Mouse (Mus musculus) lung, adult 2 months (tissue): ENCODE measurements at regions not wholly inside any gene's neighbourhood (a gene's known extent, or its start where the extent isn't known, plus 50 kb on each side); places are given as distances from the start of the nearest gene placed in this dataset.

Source experiments
- DNase-seq: peaks from one replicate; pipeline ENCODE4 v3.0.0; 2022
- H3K4me1 ChIP-seq: fragments of 200-500 bp; 2 replicates; pipeline ENCODE4 v1.6.1; 2011; ENCODE audit warnings: low read length; ENCODE audit not compliant: control insufficient read depth, insufficient read depth
- H3K4me3 ChIP-seq: fragments of 200-500 bp; replicated peaks from 2 replicates; pipeline ENCODE3; 2011; ENCODE audit warnings: low read depth, mild to moderate bottlenecking, control low read depth, low read length; ENCODE audit errors: extremely low read depth
- CTCF ChIP-seq: fragments of 200-500 bp; IDR thresholded peaks from 2 replicates; pipeline ENCODE4 v1.5.1; 2011; ENCODE audit warnings: mild to moderate bottlenecking, low read length, control low read depth; ENCODE audit not compliant: insufficient read depth
- POLR2A ChIP-seq: fragments of 200-500 bp; IDR thresholded peaks from 2 replicates; pipeline ENCODE4 v1.6.1; 2011; ENCODE audit warnings: low read depth, mild to moderate bottlenecking, control low read depth, low read length, borderline replicate concordance; ENCODE audit errors: extremely low read depth
- WGBS: fragments of 180-500 bp; shearing (Covaris S2); methylation state at CpG from one replicate; pipeline ENCODE4 v1.1.7; 2018; 5-methylcytosine and 5-hydroxymethylcytosine counted together

DNA sequence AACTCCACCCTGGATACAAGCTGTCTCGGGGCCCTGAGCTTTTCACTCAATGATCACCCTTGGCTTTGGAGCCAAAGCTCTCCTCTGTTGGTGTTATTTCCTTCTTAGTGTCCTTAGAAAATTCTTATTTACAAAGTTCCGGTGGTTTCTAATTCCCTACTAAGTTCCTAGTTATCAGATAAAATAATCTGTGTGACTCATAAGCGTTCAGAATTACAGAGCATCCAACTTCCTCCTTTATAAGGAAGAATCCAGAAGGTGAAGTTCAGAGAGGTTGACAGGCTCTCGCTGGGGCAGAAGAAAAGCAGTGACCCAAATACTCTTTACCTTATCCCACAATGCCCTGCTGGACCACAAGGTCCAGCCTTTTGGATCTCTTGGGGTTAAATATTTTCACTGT is 135.7 kb upstream of the Krr1 start:
- TF ChIP-seq CTCF (no peak), POLR2A (no peak)
- WGBS = 44% methylated on average over 4 of the region's 4 CpGs

DNA sequence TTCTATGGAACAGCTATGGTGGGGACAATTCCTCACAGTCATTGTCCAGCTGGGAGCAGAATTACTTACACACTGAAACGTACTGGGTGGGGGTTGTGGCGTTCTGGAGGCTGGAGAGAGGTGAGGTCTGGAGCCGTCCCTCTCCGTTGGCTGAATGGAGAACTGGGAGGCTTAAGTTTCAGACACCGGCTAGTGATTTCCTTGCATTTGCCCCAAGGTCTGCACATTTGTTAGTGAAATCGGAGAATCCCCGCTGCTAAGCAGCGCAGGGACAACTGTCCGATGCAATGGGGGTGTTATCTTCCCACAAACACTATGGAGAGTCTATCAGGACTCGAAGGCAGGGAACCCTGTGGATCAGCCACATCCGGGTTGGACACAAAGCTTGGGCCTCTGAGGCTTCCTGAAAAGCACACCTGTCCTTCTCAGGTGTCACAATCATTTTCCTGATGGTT is 130.1 kb upstream of the Krr1 start:
- WGBS = 82% methylated on average over 11 of the region's 11 CpGs
- TF ChIP-seq POLR2A = no peak
- no peak for TF ChIP-seq CTCF
- no peaks in the 10 kb centered on the region for H3K4me1 ChIP-seq
- DNase-seq = no peak
- H3K4me3 ChIP-seq = no peak overlapping the region

More for the DNA sequence above, 135.7 kb upstream of the Krr1 start:
- DNase-seq = no peak
- Histone ChIP-seq H3K4me1 (peaks cover 3% of the 10 kb centered on the region), H3K4me3 (no peak overlapping the region)

- Histone ChIP-seq H3K4me1 (no peaks in the 10 kb centered on the region), H3K4me3 (no peak overlapping the region)
- no peak for TF ChIP-seq CTCF
- no peak for TF ChIP-seq POLR2A
- no peak for DNase-seq
- WGBS = 54% methylated on average over 7 of the region's 7 CpGs
Observed at GRCm38 (mm10) chr10:111842896-111843295, 129.6 kb upstream of the Krr1 start.

GRCm38 (mm10) chr10:111843301-111843700 is 129.2 kb upstream of the Krr1 start:
- no peak overlapping the region for H3K4me3 ChIP-seq
- H3K4me1 ChIP-seq = no peaks in the 10 kb centered on the region
- 76% methylated on average over 9 of the region's 9 CpGs for WGBS
- DNase-seq = no peak
- TF ChIP-seq POLR2A (no peak), CTCF (no peak)

DNA sequence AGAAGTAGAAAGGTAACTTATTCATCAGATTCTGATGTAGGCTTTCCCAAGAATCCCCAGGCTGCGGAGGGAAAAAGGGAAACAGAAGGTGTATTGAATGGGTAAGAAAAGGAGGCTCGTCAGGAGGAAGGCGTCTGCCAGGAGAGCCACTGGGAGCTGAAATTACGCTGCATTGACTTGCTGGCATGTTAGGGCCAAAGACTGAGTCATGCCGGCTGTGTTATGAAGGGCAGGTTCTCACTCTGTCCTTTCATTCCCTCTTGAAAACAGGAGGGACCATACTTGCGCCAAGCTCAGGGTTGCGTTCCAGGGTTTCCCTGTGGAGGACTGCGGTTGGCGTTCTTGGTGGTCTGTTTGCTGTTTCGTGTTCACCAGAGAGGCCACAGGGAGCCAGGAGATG is 128.3 kb upstream of the Krr1 start:
- H3K4me3 ChIP-seq = no peak overlapping the region
- H3K4me1 ChIP-seq = no peaks in the 10 kb centered on the region
- DNase-seq = no peak
- TF ChIP-seq POLR2A = no peak
- TF ChIP-seq CTCF = no peak
- WGBS = 91% methylated on average over 10 of the region's 10 CpGs

- H3K4me1 ChIP-seq = no peaks in the 10 kb centered on the region
- WGBS = 98% methylated on average over 2 of the region's 2 CpGs
- H3K4me3 ChIP-seq = no peak overlapping the region
- TF ChIP-seq POLR2A (no peak), CTCF (no peak)
- DNase-seq = no peak
Observed at GRCm38 (mm10) chr10:111845946-111846345, 126.5 kb upstream of the Krr1 start.

DNA sequence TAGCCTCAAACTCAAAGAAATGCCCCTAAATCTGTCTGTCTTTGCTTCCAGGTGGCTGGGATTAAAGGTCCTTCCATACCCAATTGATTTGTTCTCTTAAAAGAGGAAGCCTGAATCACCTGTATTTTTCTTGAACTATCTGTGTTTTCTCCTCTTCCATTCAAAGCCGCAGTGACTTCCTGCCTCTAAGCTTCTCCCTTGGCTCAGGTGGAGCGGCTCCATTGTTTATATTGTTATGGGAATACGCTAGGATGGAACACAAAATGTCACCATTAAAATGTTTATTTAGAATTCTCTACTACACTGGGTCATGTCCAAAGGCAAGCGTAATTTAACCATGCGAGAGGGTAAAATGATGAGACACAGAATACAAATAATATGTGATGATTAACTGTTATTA is 118.2 kb upstream of the Krr1 start:
- Histone ChIP-seq H3K4me1 (0 out of 2 replicates have a peak, but pooled peaks cover 3% of the 10 kb centered on the region), H3K4me3 (no peak overlapping the region)
- TF ChIP-seq POLR2A = no peak
- no peak for TF ChIP-seq CTCF
- 59% methylated on average over 5 of the region's 5 CpGs for WGBS
- no peak for DNase-seq

- Histone ChIP-seq H3K4me1 (0 out of 2 replicates have a peak, but pooled peaks cover 3% of the 10 kb centered on the region), H3K4me3 (no peak overlapping the region)
- no peak for TF ChIP-seq CTCF
- TF ChIP-seq POLR2A = no peak
- no peak for DNase-seq
- 88% methylated on average over 18 of the region's 18 CpGs for whole genome bisulfite sequencing
Observed at GRCm38 (mm10) chr10:111855496-111855895, 117.0 kb upstream of the Krr1 start.

GRCm38 (mm10) chr10:111858403-111858802 is 114.1 kb upstream of the Krr1 start:
- DNase-seq = no peak
- no peak for TF ChIP-seq CTCF
- TF ChIP-seq POLR2A = no peak
- H3K4me1 ChIP-seq = 0 out of 2 replicates have a peak, but pooled peaks cover 3% of the 10 kb centered on the region
- WGBS = 51% methylated on average over 6 of the region's 6 CpGs
- no peak overlapping the region for H3K4me3 ChIP-seq

DNA sequence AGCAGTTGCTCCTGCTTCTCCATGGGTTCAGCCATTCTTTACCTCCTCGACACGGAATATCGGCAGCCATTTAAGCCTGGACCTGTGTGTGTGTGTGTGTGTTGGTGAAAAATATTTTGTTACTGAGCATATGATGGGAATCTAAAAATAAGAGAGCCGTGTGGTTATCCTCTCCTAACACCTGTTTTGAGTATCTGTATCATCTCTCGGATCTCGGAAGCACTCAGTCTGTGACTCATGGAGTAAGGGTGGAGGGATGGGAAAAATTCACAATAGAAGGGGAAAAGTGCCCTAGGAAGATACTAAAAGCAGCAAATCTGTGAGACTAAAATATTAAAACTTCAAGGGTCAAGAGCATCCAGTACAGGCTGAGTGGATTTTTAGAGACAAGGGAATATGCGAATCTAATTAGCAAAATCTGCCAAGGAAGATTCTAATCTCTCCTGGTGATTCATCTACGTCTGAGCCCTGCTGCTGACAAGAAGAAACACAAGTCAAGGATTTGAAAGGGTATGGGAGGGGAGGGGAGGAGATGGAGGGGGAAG is 107.1 kb upstream of the Krr1 start:
- WGBS = 78% methylated on average over 8 of the region's 8 CpGs

More for the DNA sequence above, 107.1 kb upstream of the Krr1 start:
- H3K4me1 ChIP-seq = no peaks in the 10 kb centered on the region
- no peak for TF ChIP-seq POLR2A
- TF ChIP-seq CTCF = no peak
- no peak overlapping the region for H3K4me3 ChIP-seq
- DNase-seq = no peak
